Mouse (Mus musculus) intestine, embryonic 14.5 days (tissue): Measurements from ENCODE around the gene Snta1. TPM values are rescaled to one million over a fixed set of nuclear protein-coding genes. Genes with fewer than 3 reads are reported as not detected.
"Not testable (repeated sequence)": the region's sequence is repeated elsewhere in the genome, so short reads cannot be mapped to it uniquely, and the experiment has no call there.

Experiments
- ATAC-seq: fragments of 200-750 bp; cut with Nextera tagmentation; replicated peaks from 2 replicates; pipeline ENCODE4 v1.8.0; 2017; ENCODE audit warnings: low read depth, moderate number of reproducible peaks, moderate TSS enrichment, moderate library complexity; ENCODE audit not compliant: low FRiP score, low TSS enrichment
- DNase-seq: peaks from one replicate; pipeline ENCODE4 v3.0.0-alpha.2; 2018; ENCODE audit warnings: low spot score
- H3K27ac ChIP-seq: fragments of 300-500 bp; sonication (generic); 2 replicates; pipeline ENCODE4 v1.5.1; 2014; ENCODE audit warnings: low read depth, mild to moderate bottlenecking, control low read depth
- H3K27me3 ChIP-seq: fragments of 300-500 bp; sonication (generic); replicated peaks from 2 replicates; pipeline ENCODE4 v1.6.1; 2014; ENCODE audit warnings: low read length, control low read depth; ENCODE audit not compliant: control insufficient read depth, insufficient read depth
- H3K36me3 ChIP-seq: fragments of 300-500 bp; sonication (generic); 2 replicates; pipeline ENCODE4 v1.6.1; 2014; ENCODE audit warnings: low read length, control low read depth; ENCODE audit not compliant: control insufficient read depth, insufficient read depth
- H3K4me1 ChIP-seq: fragments of 300-500 bp; sonication (generic); replicated peaks from 2 replicates; pipeline ENCODE4 v1.6.1; 2014; ENCODE audit warnings: low read length, control low read depth, mixed read lengths; ENCODE audit not compliant: control insufficient read depth, insufficient read depth
- H3K4me2 ChIP-seq: fragments of 300-500 bp; sonication (generic); 2 replicates; pipeline ENCODE4 v1.6.1; 2014; ENCODE audit warnings: low read length
- H3K4me3 ChIP-seq: fragments of 300-500 bp; sonication (generic); 2 replicates; pipeline ENCODE4 v1.5.1; 2014; ENCODE audit warnings: low read depth, low read length, control low read depth, mixed read lengths
- H3K9ac ChIP-seq: fragments of 300-500 bp; sonication (generic); 2 replicates; pipeline ENCODE4 v1.6.1; 2014; ENCODE audit warnings: mild to moderate bottlenecking, low read length
- H3K9me3 ChIP-seq: fragments of 300-500 bp; sonication (generic); 2 replicates; pipeline ENCODE4 v1.6.1; 2016; ENCODE audit warnings: low read length, control low read depth; ENCODE audit not compliant: control insufficient read depth
- WGBS: fragments of 180-500 bp; shearing (Covaris S2); extraction: QIAGEN DNeasy Blood & Tissue Kit; methylation state at CpG from one replicate; pipeline ENCODE4 v1.1.7; 2014; 5-methylcytosine and 5-hydroxymethylcytosine counted together
- polyA plus RNA-seq: library from polyadenylated mRNA; unstranded; fragments of >200 nt; fragmentation: Nextera tagmentation; extraction: Ambion mirVana; gene quantifications from 2 replicates; pipeline ENCODE4 v1.2.1, GENCODE M21; 2014

Gene Snta1
- polyA plus RNA-seq, 1 experiment from 2014 or later: 2.7 TPM

DNA sequence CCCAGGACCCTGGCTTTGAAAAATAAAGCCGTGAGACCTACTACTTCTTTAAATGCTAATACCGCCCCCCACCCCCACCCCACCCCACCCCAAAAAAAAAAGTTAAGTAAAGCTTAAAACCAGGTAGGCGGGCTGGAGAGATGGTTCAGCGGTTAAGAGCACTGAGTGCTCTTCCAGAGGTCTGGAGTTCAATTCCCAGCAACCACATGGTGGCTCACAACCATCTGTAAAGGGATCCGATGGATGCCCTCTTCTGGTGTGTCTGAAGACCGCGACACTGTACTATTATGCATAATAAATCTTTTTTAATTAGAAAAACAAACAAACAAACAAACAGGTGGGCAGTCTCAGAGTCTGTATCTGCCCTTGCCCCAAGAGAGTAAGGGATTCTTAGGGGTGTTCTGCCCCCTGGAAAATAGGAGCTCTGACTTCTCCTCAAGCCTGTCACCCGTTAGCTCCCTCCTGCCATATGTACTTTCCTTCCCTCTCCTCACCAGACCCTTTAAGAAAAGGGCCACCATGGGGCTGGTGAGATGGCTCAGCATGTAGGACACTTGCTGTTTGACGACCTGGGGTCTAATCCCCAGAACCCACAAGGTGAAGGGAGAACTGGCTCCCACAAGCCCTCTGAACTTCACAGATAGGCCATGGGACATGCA is 34.9 kb downstream of the Snta1 start, which contains the start of gene Cdk5rap1:
Cdk5rap1 (minus strand) TSS at position 169 of the 659 bp plus-strand sequence.
- H3K27me3 ChIP-seq: no peaks in the 10 kb centered on the region
- peak within 1 kb of the TSS; percentile 81 for H3K4me2 ChIP-seq
- peak within 1 kb of the TSS; percentile 83 for H3K27ac ChIP-seq
- H3K36me3 ChIP-seq: peaks cover 12% of the 10 kb centered on the region; the same call in 1 of the 2 replicates
- H3K9me3 ChIP-seq: no peaks in the 10 kb centered on the region
- 0 out of 2 replicates have a peak, but pooled peaks cover 5% of the 10 kb centered on the region for H3K4me1 ChIP-seq
- 14% methylated on average over 9 of the region's 9 CpGs for WGBS
- DNase-seq (peak; percentile 53), ATAC-seq (peak; percentile 16; the same call in 1 of the 2 replicates)
- H3K9ac ChIP-seq: peak within 1 kb of the TSS; percentile 96
- peak within 1 kb of the TSS; percentile 96 for H3K4me3 ChIP-seq

DNA sequence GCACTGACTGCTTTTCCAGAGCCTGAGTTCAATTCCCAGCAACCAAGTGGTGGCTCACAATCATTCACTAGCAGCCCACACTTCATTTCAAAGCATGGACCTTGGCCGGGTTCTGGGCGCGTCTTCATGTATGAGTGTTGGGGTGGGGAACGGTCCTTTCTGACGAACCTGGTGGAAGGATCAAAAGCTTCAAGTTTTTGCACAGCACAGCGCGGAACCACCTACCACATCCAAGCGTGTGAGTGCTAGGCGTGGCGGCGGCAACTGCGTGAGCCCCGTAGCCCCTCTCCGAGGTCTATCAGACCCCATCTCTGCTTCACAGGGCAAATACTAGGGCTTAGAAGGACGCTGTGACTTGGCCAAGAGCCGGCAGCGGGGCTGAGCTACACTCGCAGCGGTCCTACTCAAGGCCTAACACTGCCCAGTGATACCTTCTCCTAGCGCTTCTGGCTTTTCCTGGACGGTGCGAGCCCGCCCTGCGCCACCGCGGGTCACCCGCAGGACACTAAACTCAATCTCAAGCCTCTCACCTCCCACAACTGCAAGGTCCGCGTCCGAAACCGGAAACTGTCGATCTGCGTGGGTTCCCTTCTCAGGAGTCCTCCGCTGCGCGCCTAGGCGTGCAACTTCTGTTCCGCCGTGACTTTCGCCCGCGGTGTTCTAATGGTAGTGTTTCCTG is 35.6 kb downstream of the Snta1 start:
- H3K9me3 ChIP-seq: no peaks in the 10 kb centered on the region
- H3K9ac ChIP-seq: peak overlapping the region; percentile 96
- WGBS: under 1% methylated on average over 42 of the region's 42 CpGs

DNA sequence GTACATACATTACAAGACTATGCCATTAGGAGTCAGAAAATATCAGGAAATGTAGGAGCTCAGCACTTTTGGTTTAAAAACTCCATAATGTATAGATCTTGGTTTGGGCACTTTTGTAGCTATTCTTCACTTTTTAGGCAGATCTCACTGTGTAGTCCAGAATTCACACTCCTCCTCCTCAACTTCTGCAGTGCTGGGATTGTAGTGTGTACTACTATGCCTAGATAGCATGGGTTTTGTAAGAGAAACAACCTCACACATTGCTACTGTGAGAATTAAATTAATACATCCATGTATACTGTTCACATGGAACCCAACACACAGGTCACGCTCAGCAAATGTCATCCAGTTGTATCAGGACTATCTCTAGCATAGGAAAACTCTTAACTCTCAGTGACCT is 40.4 kb downstream of the Snta1 start:
- ATAC-seq (no peak), DNase-seq (no peak)
- 91% methylated on average over 1 of the region's 1 CpGs for WGBS
- H3K27ac ChIP-seq: no peak overlapping the region
- peaks cover 50% of the 10 kb centered on the region for H3K36me3 ChIP-seq
- H3K4me2 ChIP-seq: no peak overlapping the region
- 0 out of 2 replicates have a peak, but pooled peaks cover 5% of the 10 kb centered on the region for H3K4me1 ChIP-seq
- H3K9ac ChIP-seq: no peak overlapping the region
- H3K4me3 ChIP-seq: no peak overlapping the region
- H3K27me3 ChIP-seq: no peaks in the 10 kb centered on the region
- H3K9me3 ChIP-seq: no peaks in the 10 kb centered on the region

More for the DNA sequence above, 35.6 kb downstream of the Snta1 start:
- no peaks in the 10 kb centered on the region for H3K27me3 ChIP-seq
- H3K4me1 ChIP-seq: 0 out of 2 replicates have a peak, but pooled peaks cover 5% of the 10 kb centered on the region
- H3K27ac ChIP-seq: peak overlapping the region; percentile 83
- H3K36me3 ChIP-seq: peaks cover 18% of the 10 kb centered on the region
- peak; percentile 96 for DNase-seq
- H3K4me3 ChIP-seq: peak overlapping the region; percentile 96
- peak; percentile 90 for ATAC-seq
- peak overlapping the region; percentile 81 for H3K4me2 ChIP-seq

DNA sequence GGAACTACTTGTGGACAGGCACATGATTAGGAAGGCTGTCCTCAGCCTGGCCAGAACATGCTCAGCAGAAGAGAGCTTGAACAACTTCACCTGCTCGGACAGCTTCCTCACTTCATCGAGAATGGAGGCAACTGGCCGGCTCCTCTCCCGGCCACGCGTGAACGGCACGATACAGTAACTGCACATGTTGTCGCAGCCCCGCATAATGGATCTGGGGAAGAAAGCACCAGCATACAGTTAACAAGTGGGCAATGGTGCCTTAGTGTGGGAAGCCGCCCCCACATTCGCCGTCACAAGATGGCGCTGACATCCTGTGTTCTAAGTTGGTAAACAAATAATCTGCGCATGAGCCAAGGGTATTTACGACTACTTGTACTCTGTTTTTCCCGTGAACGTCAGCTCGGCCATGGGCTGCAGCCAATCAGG is 53.9 kb downstream of the Snta1 start:
- DNase-seq (peak; percentile 54), ATAC-seq (0 out of 2 replicates have a peak, but pooled peaks have one; percentile 60)
- not testable (repeated sequence) for H3K9me3 ChIP-seq, H3K4me1 ChIP-seq, H3K27me3 ChIP-seq
- WGBS: 70% methylated on average over 14 of the region's 19 CpGs
- Histone ChIP-seq H3K36me3 (peaks cover 13% of the 10 kb centered on the region; the same call in 1 of the 2 replicates), H3K4me2 (peak overlapping the region; percentile 32), H3K4me3 (peak overlapping the region; percentile 25), H3K27ac (0 out of 2 replicates have a peak overlapping the region, but pooled peaks have one; percentile 9), H3K9ac (peak overlapping the region; percentile 14; the same call in 1 of the 2 replicates)

DNA sequence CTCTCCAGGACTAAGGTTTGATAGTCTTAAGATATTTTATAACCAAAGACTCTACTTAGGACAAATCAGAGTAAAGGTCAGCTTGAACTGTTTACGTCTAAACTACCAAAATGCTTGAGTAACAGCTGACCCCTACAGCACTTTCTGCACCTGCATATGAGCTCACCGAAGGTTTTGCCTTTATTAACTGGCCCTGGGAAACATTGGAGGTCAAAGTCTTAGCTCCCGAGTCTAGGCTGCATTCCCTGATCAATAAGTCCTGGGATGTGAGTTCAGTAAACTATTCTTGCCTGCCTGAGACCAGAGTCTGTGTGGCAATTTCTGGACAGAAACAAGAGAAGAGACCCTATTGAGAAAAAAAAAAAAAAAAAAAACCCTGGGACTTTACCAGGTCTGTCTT is 59.7 kb downstream of the Snta1 start:
- Histone ChIP-seq H3K36me3 (peaks cover 34% of the 10 kb centered on the region), H3K27me3 (no peaks in the 10 kb centered on the region), H3K4me1 (no peaks in the 10 kb centered on the region), H3K4me3 (no peak overlapping the region), H3K4me2 (no peak overlapping the region), H3K27ac (no peak overlapping the region), H3K9me3 (no peaks in the 10 kb centered on the region), H3K9ac (no peak overlapping the region)
- ATAC-seq: no peak
- peak; percentile 9 for DNase-seq
- 85% methylated on average over 3 of the region's 3 CpGs for WGBS

DNA sequence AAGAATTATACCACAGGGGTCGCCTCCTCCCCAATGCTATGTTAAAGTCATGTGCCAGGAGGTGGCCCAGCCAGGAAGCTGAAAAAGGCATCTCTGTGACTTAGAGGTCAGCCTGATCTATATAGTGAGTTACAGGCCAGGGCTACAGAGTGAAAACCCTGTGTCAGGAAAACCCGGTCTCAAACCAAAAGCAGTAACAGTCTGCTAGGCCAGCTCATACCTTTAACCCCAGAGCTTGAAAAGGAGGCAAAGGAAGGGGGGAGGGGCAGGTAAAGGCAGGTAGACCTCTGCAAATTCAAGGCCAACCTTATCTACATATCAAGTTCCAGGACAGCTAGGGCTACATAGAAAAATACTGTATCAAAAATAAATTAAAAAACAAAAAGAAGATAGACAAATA is 68.5 kb downstream of the Snta1 start:
- DNase-seq (peak; percentile 20), ATAC-seq (no peak)
- 63% methylated on average over 2 of the region's 2 CpGs for WGBS
- H3K27me3 ChIP-seq: no peaks in the 10 kb centered on the region
- no peak overlapping the region for H3K27ac ChIP-seq
- H3K9ac ChIP-seq: no peak overlapping the region
- H3K9me3 ChIP-seq: no peaks in the 10 kb centered on the region
- H3K4me1 ChIP-seq: no peaks in the 10 kb centered on the region
- no peak overlapping the region for H3K4me2 ChIP-seq
- H3K36me3 ChIP-seq: peaks cover 37% of the 10 kb centered on the region
- no peak overlapping the region for H3K4me3 ChIP-seq

DNA sequence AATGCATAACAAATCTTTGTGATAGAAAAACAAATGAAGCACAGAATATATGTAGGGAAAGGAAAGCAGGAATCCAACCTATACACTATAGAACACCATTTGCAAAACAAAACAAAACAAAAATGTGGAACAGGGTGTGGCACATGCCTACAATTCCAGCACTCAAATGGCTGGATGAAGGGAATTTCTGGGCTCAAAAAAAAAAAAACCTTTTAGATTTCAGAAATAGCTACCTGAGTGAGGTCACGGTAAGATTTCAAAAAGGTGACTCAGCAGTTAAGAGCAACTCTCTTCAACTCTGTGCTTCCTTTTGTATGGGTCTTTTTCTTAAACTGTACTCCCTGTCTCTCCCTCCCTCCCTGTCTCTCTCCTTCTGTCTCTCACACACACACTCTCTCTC is 69.7 kb downstream of the Snta1 start:
- no peaks in the 10 kb centered on the region for H3K4me1 ChIP-seq
- peaks cover 37% of the 10 kb centered on the region for H3K36me3 ChIP-seq
- no peaks in the 10 kb centered on the region for H3K9me3 ChIP-seq
- 80% methylated on average over 1 of the region's 1 CpGs for WGBS
- no peak for ATAC-seq
- no peaks in the 10 kb centered on the region for H3K27me3 ChIP-seq
- H3K27ac ChIP-seq: no peak overlapping the region
- no peak for DNase-seq
- H3K4me3 ChIP-seq: no peak overlapping the region
- no peak overlapping the region for H3K4me2 ChIP-seq
- H3K9ac ChIP-seq: no peak overlapping the region

DNA sequence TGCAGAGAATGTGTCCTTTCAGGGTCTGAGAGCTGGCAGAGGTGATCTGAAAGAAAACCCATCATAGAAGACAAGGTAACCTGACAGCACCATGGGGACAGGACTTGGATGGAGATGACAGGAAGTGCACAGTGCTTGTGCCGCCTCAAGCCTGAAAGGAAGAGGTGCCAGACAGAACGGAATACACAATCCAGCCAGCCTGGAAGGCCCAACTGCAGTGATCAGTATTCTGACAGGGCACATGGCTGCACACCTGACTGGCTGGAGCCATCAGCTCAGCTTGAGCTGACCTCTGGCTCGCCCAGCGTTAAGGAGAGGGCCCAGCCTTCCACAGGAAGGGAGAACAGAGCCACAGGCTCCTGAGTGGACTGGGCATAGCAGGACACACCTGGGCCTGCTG is 72.3 kb downstream of the Snta1 start:
- Histone ChIP-seq H3K9me3 (no peaks in the 10 kb centered on the region), H3K4me1 (no peaks in the 10 kb centered on the region), H3K27me3 (no peaks in the 10 kb centered on the region), H3K9ac (no peak overlapping the region), H3K4me3 (no peak overlapping the region), H3K27ac (no peak overlapping the region), H3K36me3 (peaks cover 16% of the 10 kb centered on the region), H3K4me2 (no peak overlapping the region)
- ATAC-seq: no peak
- DNase-seq: peak; percentile 12
- 85% methylated on average over 4 of the region's 4 CpGs for WGBS
